Mouse (Mus musculus) left cerebral cortex, postnatal 14 days (tissue): ENCODE data around the gene Orai1. TPM values are rescaled to one million over a fixed set of nuclear protein-coding genes. Genes with fewer than 3 reads are reported as not detected.

Experiments
- DNase-seq, 2 experiments: peaks; one replicate each; pipeline ENCODE4 v3.0.0; 2021 to 2022; ENCODE audit warnings: low spot score in 2 of 2, mixed read lengths in 1 of 2
- intact Hi-C: fragments of 180-260 bp; cut with DNase I; formaldehyde crosslinking; loops from one replicate; pipeline ENCODE4 v1.15.1; 2025
- total RNA-seq, 2 experiments: library from RNA; stranded (reverse); gene quantifications; 2 replicates each; pipeline ENCODE4 v1.2.3; 2021

Orai1 gene
- total RNA-seq, 2 experiments from 2014 or later, result 9.6 to 12.0 TPM

GRCm38 (mm10) chr5:122993811-122994210 is 21.1 kb upstream of the Orai1 start:
- no peak for DNase-seq
- intact Hi-C loops, result no loop called here

GRCm38 (mm10) chr5:122994303-122994846 is 20.5 kb upstream of the Orai1 start:
- DNase-seq, result peak; percentile 87 to 92
- intact Hi-C loops, result no loop called here

GRCm38 (mm10) chr5:122994910-122995309 is 20.0 kb upstream of the Orai1 start:
- no peak for DNase-seq
- intact Hi-C loops, result no loop called here

GRCm38 (mm10) chr5:122997205-122998204 is 17.4 kb upstream of the Orai1 start:
- intact Hi-C loops, result no loop called here
- DNase-seq, result peak in 1 of 2 experiments; percentile 72

GRCm38 (mm10) chr5:123000901-123001300 is 14.0 kb upstream of the Orai1 start:
- no peak for DNase-seq
- intact Hi-C loops, result no loop called here

GRCm38 (mm10) chr5:123005716-123006592 is 8.9 kb upstream of the Orai1 start:
- intact Hi-C loops, result no loop called here

GRCm38 (mm10) chr5:123008877-123009493 is 5.9 kb upstream of the Orai1 start:
- DNase-seq, result no peak
- intact Hi-C loops, result no loop called here

More at GRCm38 (mm10) chr5:123005716-123006592, 8.9 kb upstream of the Orai1 start:
- no peak for DNase-seq

GRCm38 (mm10) chr5:123009873-123010272 is 5.0 kb upstream of the Orai1 start:
- no peak for DNase-seq

GRCm38 (mm10) chr5:123010806-123011205 is 4.1 kb upstream of the Orai1 start:
- intact Hi-C loops, result loop anchor here (5.0 kb wide), 1 partner anchor 84 kb away; no protein-coding TSS in a partner anchor
- no peak for DNase-seq

More at GRCm38 (mm10) chr5:123009873-123010272, 5.0 kb upstream of the Orai1 start:
- intact Hi-C loops, result loop anchor here (5.0 kb wide), 1 partner anchor 83 kb away; no protein-coding TSS in a partner anchor

- DNase-seq, result no peak
- intact Hi-C loops, result loop anchor here (2.0 to 5.0 kb wide), 2 partner anchors 43 to 84 kb away; no protein-coding TSS in a partner anchor
Measured at GRCm38 (mm10) chr5:123011705-123012104, 3.2 kb upstream of the Orai1 start.

- intact Hi-C loops, result loop anchor here (2.0 to 5.0 kb wide), 2 partner anchors 45 to 86 kb away; no protein-coding TSS in a partner anchor
- peak; percentile 75 to 79 for DNase-seq
Measured at GRCm38 (mm10) chr5:123013599-123014315, 1.1 kb upstream of the Orai1 start.

- intact Hi-C loops, result no loop called here
- no peak for DNase-seq
Measured at GRCm38 (mm10) chr5:123015915-123016314, 1.0 kb downstream of the Orai1 start.

GRCm38 (mm10) chr5:123017504-123017903 is 2.6 kb downstream of the Orai1 start:
- no peak for DNase-seq
- intact Hi-C loops, result no loop called here

GRCm38 (mm10) chr5:123019336-123020016 is 4.6 kb downstream of the Orai1 start:
- DNase-seq, result no peak
- intact Hi-C loops, result no loop called here

GRCm38 (mm10) chr5:123020426-123020825 is 5.6 kb downstream of the Orai1 start:
- intact Hi-C loops, result no loop called here

GRCm38 (mm10) chr5:123021438-123021837 is 6.6 kb downstream of the Orai1 start:
- intact Hi-C loops, result no loop called here
- DNase-seq, result no peak

More at GRCm38 (mm10) chr5:123020426-123020825, 5.6 kb downstream of the Orai1 start:
- no peak for DNase-seq

- intact Hi-C loops, result no loop called here
- DNase-seq, result no peak
Measured at GRCm38 (mm10) chr5:123023049-123023448, 8.2 kb downstream of the Orai1 start.

GRCm38 (mm10) chr5:123024312-123024711 is 9.4 kb downstream of the Orai1 start:
- intact Hi-C loops, result no loop called here

More at GRCm38 (mm10) chr5:123024312-123024711, 9.4 kb downstream of the Orai1 start:
- no peak for DNase-seq
